Mouse (Mus musculus) G1E-ER4 (cell line): ENCODE measurements around the gene Tcf25. TPM values are rescaled to one million over a fixed set of nuclear protein-coding genes. Genes with fewer than 3 reads are reported as not detected.

ENCODE experiments used
- GATA1 ChIP-seq: IDR thresholded peaks from one replicate; pipeline ENCODE4 v1.8.0; 2012; ENCODE audit warnings: low read length, inconsistent platforms
- polyA plus RNA-seq: library from polyadenylated mRNA; stranded (reverse); fragments of >175 nt; gene quantifications from 2 replicates; pipeline ENCODE4 v1.2.3, GENCODE M21; 2012

Gene Tcf25
- polyA plus RNA-seq: 96.6 and 104 TPM in 2 replicates

- no peak for TF ChIP-seq GATA1
Measured at GRCm38 (mm10) chr8:123373403-123374238, at the start of gene Tcf25. TSS of gene Tcf25 (plus strand) at chr8:123373753.

GRCm38 (mm10) chr8:123328552-123328951 is 45.0 kb upstream of the Tcf25 start:
- no peak for TF ChIP-seq GATA1

GRCm38 (mm10) chr8:123329350-123329749 is 44.2 kb upstream of the Tcf25 start:
- TF ChIP-seq GATA1: no peak

GRCm38 (mm10) chr8:123329961-123330360 is 43.6 kb upstream of the Tcf25 start:
- TF ChIP-seq GATA1: no peak

- TF ChIP-seq GATA1: no peak
Measured at GRCm38 (mm10) chr8:123330701-123331100, 42.9 kb upstream of the Tcf25 start.

- TF ChIP-seq GATA1: no peak
Measured at GRCm38 (mm10) chr8:123331301-123331700, 42.3 kb upstream of the Tcf25 start.

- no peak for TF ChIP-seq GATA1
Measured at GRCm38 (mm10) chr8:123331810-123332209, 41.7 kb upstream of the Tcf25 start.

- no peak for TF ChIP-seq GATA1
Measured at GRCm38 (mm10) chr8:123332262-123333090, 41.1 kb upstream of the Tcf25 start, which contains the start of gene Spire2. TSS of gene Spire2 (plus strand) at chr8:123332713.

GRCm38 (mm10) chr8:123333091-123333587 is 40.4 kb upstream of the Tcf25 start:
- TF ChIP-seq GATA1: no peak

GRCm38 (mm10) chr8:123333864-123334263 is 39.7 kb upstream of the Tcf25 start:
- no peak for TF ChIP-seq GATA1

- no peak for TF ChIP-seq GATA1
Measured at GRCm38 (mm10) chr8:123334467-123334866, 39.1 kb upstream of the Tcf25 start.

GRCm38 (mm10) chr8:123337475-123337874 is 36.1 kb upstream of the Tcf25 start:
- no peak for TF ChIP-seq GATA1

GRCm38 (mm10) chr8:123340071-123340470 is 33.5 kb upstream of the Tcf25 start:
- TF ChIP-seq GATA1: no peak

GRCm38 (mm10) chr8:123341040-123342015 is 32.2 kb upstream of the Tcf25 start:
- no peak for TF ChIP-seq GATA1

GRCm38 (mm10) chr8:123342253-123342652 is 31.3 kb upstream of the Tcf25 start:
- TF ChIP-seq GATA1: no peak
